Mouse (Mus musculus) limb, embryonic 14.5 days (tissue): ENCODE measurements around the gene Taf1a. TPM values are rescaled to one million over a fixed set of nuclear protein-coding genes. Genes with fewer than 3 reads are reported as not detected.
A peak's percentile ranks its signal among the peaks of the same experiment; 100 is the strongest.
"Not testable (repeated sequence)": the region's sequence is repeated elsewhere in the genome, so short reads cannot be mapped to it uniquely, and the experiment has no call there.

Experiments used
- ATAC-seq: fragments of 200-750 bp; cut with Nextera tagmentation; 2 replicates; pipeline ENCODE4 v1.8.0; 2017; ENCODE audit warnings: low read depth, moderate number of reproducible peaks, moderate TSS enrichment; ENCODE audit not compliant: low FRiP score
- DNase-seq: peaks from one replicate; pipeline ENCODE4 v3.0.0-alpha.2; 2015; ENCODE audit warnings: low spot score
- H3K27ac ChIP-seq: fragments of 300-500 bp; sonication (generic); replicated peaks from 2 replicates; pipeline ENCODE4 v1.5.1; 2014; ENCODE audit warnings: low read depth, mild to moderate bottlenecking, low read length, moderate library complexity, mixed read lengths
- H3K27me3 ChIP-seq: fragments of 300-500 bp; sonication (generic); 2 replicates; pipeline ENCODE4 v1.6.1; 2014; ENCODE audit warnings: low read length, mixed read lengths; ENCODE audit not compliant: control insufficient read depth, insufficient read depth
- H3K36me3 ChIP-seq: fragments of 300-500 bp; sonication (generic); 2 replicates; pipeline ENCODE4 v1.6.1; 2014; ENCODE audit warnings: mild to moderate bottlenecking, low read length, moderate library complexity, mixed read lengths; ENCODE audit not compliant: control insufficient read depth, insufficient read depth
- H3K4me1 ChIP-seq: fragments of 300-500 bp; sonication (generic); 2 replicates; pipeline ENCODE4 v1.6.1; 2014; ENCODE audit warnings: antibody characterized with exemption, low read length, mixed read lengths; ENCODE audit not compliant: control insufficient read depth, insufficient read depth
- H3K4me2 ChIP-seq: fragments of 300-500 bp; sonication (generic); replicated peaks from 2 replicates; pipeline ENCODE4 v1.6.1; 2014; ENCODE audit warnings: low read depth, mild to moderate bottlenecking, low read length, moderate library complexity; ENCODE audit not compliant: severe bottlenecking
- H3K4me3 ChIP-seq: fragments of 300-500 bp; sonication (generic); replicated peaks from 2 replicates; pipeline ENCODE4 v1.5.1; 2014; ENCODE audit warnings: low read length
- H3K9ac ChIP-seq: fragments of 300-500 bp; sonication (generic); 2 replicates; pipeline ENCODE4 v1.6.1; 2014; ENCODE audit warnings: mild to moderate bottlenecking, low read depth, low read length, moderate library complexity; ENCODE audit not compliant: severe bottlenecking
- H3K9me3 ChIP-seq: fragments of 300-500 bp; sonication (generic); 2 replicates; pipeline ENCODE4 v1.6.1; 2016; ENCODE audit warnings: low read length; ENCODE audit not compliant: control insufficient read depth
- POLR2A ChIP-seq: fragments of 200-500 bp; IDR thresholded peaks from 2 replicates; pipeline ENCODE4 v1.8.0; 2012; ENCODE audit warnings: inconsistent platforms, mild to moderate bottlenecking, moderate library complexity, borderline replicate concordance; ENCODE audit not compliant: insufficient read depth, insufficient read length; ENCODE audit errors: extremely low read depth
- WGBS: fragments of 180-500 bp; shearing (Covaris S2); extraction: QIAGEN DNeasy Blood & Tissue Kit; methylation state at CpG from one replicate; pipeline ENCODE4 v1.1.7; 2014; 5-methylcytosine and 5-hydroxymethylcytosine counted together
- polyA plus RNA-seq, 2 experiments: library from polyadenylated mRNA; depleted of rRNA in 1 of 2; stranded (reverse) in 1 of 2; unstranded in 1 of 2; fragments of >200 nt; fragmentation: Nextera tagmentation in 1 of 2; extraction: Ambion mirVana in 1 of 2; gene quantifications; 2 replicates each; pipeline versions ENCODE4 v1.2.1 to v1.2.3; 2012 to 2014

Gene Taf1a
- polyA plus RNA-seq, 2 experiments: 21.1 to 41.3 TPM

DNA sequence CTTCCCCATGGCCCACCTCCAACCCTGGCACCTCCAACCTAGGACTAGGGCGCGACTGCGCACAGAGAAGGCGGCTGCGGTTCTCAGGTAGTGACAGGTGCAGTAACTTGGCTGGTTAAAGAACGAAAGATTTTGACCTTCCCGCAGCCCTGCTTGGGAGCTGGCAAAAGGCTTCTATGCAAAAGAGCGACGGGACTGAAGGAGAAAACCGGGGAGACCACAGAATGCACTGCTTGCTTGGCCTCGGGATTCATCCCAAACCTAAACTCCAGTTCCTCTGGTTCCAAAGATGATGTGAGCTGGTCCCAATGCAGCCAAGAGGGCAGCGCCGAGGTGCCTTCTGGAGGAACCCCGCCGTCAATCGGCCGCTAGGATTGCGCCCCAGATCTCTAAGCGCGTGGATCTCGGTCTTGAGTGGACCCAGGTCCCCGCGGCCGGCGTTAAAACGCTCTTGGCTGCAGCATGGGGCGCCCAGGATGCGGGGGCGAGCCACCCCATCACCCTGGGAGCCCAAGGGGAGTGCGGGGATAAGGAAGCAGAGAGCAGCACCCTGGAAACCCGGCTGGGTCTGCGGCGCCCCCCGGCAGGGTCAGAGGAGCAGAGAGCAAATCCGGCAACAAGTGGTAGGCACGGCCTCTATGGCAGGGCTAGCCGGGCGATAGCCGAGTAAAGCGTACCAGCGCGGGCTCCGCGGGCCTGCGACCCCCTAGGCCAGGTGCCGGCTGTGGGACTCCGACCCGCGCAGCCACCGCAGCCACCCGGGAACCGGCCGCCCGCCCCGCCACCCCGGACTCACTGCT is 20.0 kb upstream of the Taf1a start:
- WGBS: 2% methylated on average over 35 of the region's 56 CpGs
- Histone ChIP-seq H3K4me3 (peak overlapping the region; percentile 90), H3K9ac (peak overlapping the region; percentile 92), H3K27ac (peak overlapping the region; percentile 81), H3K36me3 (peaks cover 21% of the 10 kb centered on the region), H3K9me3 (no peaks in the 10 kb centered on the region), H3K27me3 (no peaks in the 10 kb centered on the region), H3K4me2 (peak overlapping the region; percentile 78), H3K4me1 (peaks cover 11% of the 10 kb centered on the region)
- no peak for DNase-seq
- TF ChIP-seq POLR2A: no peak
- peak; percentile 69 for ATAC-seq

GRCm38 (mm10) chr1:183369427-183370014 is 19.3 kb upstream of the Taf1a start, which contains the start of gene Mia3:
Gene Mia3, minus strand, starts transcription at chr1:183369553.
- peaks cover 11% of the 10 kb centered on the region for H3K4me1 ChIP-seq

GRCm38 (mm10) chr1:183374728-183375127 is 14.1 kb upstream of the Taf1a start:
- no peak for DNase-seq
- Histone ChIP-seq H3K4me1 (0 out of 2 replicates have a peak, but pooled peaks cover 3% of the 10 kb centered on the region), H3K27me3 (no peaks in the 10 kb centered on the region), H3K27ac (no peak overlapping the region), H3K9me3 (no peaks in the 10 kb centered on the region), H3K9ac (no peak overlapping the region), H3K36me3 (no peaks in the 10 kb centered on the region), H3K4me3 (no peak overlapping the region), H3K4me2 (no peak overlapping the region)
- ATAC-seq: no peak
- WGBS: 74% methylated on average over 5 of the region's 5 CpGs
- no peak for TF ChIP-seq POLR2A

More at GRCm38 (mm10) chr1:183369427-183370014, 19.3 kb upstream of the Taf1a start, which contains the start of gene Mia3:
- DNase-seq: peak; percentile 98
- H3K27me3 ChIP-seq: no peaks in the 10 kb centered on the region
- H3K9me3 ChIP-seq: no peaks in the 10 kb centered on the region
- H3K27ac ChIP-seq: peak within 1 kb of the TSS; percentile 81
- peak within 1 kb of the TSS; percentile 90 for H3K4me3 ChIP-seq
- H3K36me3 ChIP-seq: peaks cover 14% of the 10 kb centered on the region
- WGBS: 0% methylated on average over 41 of the region's 51 CpGs
- H3K9ac ChIP-seq: peak within 1 kb of the TSS; percentile 92
- H3K4me2 ChIP-seq: peak within 1 kb of the TSS; percentile 78
- peak; percentile 79; the same call in 1 of the 2 replicates for TF ChIP-seq POLR2A
- ATAC-seq: peak; percentile 99

DNA sequence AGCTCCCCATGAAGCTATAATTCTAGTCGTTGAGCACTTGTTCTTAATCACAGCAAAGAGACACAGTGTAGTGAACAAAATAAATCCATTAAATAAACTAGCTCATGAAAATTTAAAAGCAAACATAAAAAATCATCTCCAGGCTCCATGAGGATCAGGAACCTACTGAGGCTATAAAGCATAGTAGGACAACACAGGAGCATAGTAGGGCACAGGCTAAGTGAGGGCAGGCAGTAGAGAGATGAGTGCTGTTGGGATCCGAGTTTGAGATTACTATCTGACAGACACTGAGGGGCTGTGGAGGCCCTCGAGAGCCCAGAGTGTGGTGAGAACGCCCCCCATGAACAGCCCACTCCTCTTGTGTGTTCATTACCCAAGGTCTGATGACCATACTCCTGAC is 11.7 kb upstream of the Taf1a start:
- no peaks in the 10 kb centered on the region for H3K27me3 ChIP-seq
- no peak overlapping the region for H3K4me3 ChIP-seq
- no peaks in the 10 kb centered on the region for H3K9me3 ChIP-seq
- no peaks in the 10 kb centered on the region for H3K36me3 ChIP-seq
- TF ChIP-seq POLR2A: no peak
- H3K9ac ChIP-seq: no peak overlapping the region
- no peak overlapping the region for H3K4me2 ChIP-seq
- 71% methylated on average over 4 of the region's 4 CpGs for WGBS
- no peak for ATAC-seq
- no peaks in the 10 kb centered on the region for H3K4me1 ChIP-seq
- no peak for DNase-seq
- H3K27ac ChIP-seq: no peak overlapping the region

DNA sequence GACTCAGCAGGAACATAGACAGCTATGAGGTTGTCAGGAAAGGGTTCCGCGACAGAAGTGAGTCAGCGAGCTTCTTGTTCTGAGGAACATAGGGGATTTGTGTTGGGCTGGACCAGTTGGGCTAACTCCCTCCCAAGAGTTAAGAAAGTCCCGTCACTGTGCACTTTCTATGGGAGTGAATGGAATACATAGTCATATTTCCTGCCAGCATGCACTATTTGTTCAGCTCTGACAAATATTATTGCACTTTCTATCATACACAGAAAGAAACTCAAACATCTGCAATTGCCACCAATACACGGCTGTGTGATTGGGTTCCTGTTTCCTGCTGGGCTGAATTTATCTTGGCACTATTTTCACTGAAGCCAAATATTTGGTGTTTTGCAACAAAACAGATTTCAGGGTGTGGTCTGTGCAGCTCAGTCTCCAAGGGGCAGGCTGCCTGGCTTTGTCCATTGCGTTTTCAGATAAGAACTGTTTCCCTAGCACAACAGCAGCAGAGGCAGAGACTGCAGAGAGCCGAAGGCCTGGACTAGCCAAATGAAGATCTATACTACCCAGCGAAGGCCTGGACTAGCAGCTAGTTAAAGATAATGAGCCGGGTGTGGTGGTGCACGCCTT is 10.3 kb upstream of the Taf1a start:
- no peak for ATAC-seq
- Histone ChIP-seq H3K27me3 (no peaks in the 10 kb centered on the region), H3K27ac (no peak overlapping the region), H3K9me3 (no peaks in the 10 kb centered on the region), H3K4me2 (no peak overlapping the region), H3K4me1 (no peaks in the 10 kb centered on the region), H3K4me3 (no peak overlapping the region), H3K36me3 (no peaks in the 10 kb centered on the region), H3K9ac (no peak overlapping the region)
- no peak for DNase-seq
- TF ChIP-seq POLR2A: no peak
- 79% methylated on average over 10 of the region's 10 CpGs for WGBS

- H3K4me1 ChIP-seq, H3K4me2 ChIP-seq, H3K9ac ChIP-seq, ATAC-seq, H3K36me3 ChIP-seq, H3K4me3 ChIP-seq, DNase-seq, H3K27me3 ChIP-seq, H3K9me3 ChIP-seq, H3K27ac ChIP-seq: not testable (repeated sequence)
- WGBS: 83% methylated on average over 3 of the region's 3 CpGs
These were observed 9.4 kb upstream of the Taf1a start for GRCm38 (mm10) chr1:183379376-183379775.
